Mouse (Mus musculus) MN1 (cell line): ENCODE results near the gene Pwwp2b.

Experiments used
- DNase-seq: peaks from one replicate; pipeline ENCODE4 v3.0.0-alpha.2; 2016; ENCODE audit warnings: low spot score

Gene Pwwp2b

GRCm38 (mm10) chr7:139299424-139299823 lies 51.1 kb downstream of the Pwwp2b start:
- peak; percentile 77 for DNase-seq

- peak; percentile 44 for DNase-seq
These were observed 52.1 kb downstream of the Pwwp2b start for GRCm38 (mm10) chr7:139300423-139300822.

GRCm38 (mm10) chr7:139301505-139301904 lies 53.2 kb downstream of the Pwwp2b start:
- DNase-seq, result no peak

- DNase-seq, result no peak
These were observed 54.0 kb downstream of the Pwwp2b start for GRCm38 (mm10) chr7:139302314-139302713.

GRCm38 (mm10) chr7:139303280-139304011 lies 55.2 kb downstream of the Pwwp2b start:
- peak; percentile 88 for DNase-seq

DNA sequence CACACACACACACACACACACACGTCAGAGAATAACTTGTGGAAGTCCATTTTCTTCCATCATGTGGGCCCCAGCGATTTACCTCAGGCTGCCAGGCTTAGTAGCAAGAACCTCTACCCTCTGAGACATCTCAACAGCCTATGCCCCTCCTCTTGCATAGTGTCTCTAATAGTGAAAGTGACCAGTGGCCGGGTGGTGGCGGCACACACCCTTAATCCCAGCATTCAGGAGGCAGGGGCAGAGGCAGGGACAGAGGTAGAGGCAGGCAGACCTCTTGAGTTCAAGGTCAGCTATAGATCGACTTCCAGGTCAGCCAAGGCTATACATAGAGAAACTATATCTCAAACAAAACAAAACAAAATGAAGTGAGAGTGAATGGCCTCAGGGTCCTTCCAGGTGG lies 56.0 kb downstream of the Pwwp2b start:
- DNase-seq, result peak; percentile 38

DNA sequence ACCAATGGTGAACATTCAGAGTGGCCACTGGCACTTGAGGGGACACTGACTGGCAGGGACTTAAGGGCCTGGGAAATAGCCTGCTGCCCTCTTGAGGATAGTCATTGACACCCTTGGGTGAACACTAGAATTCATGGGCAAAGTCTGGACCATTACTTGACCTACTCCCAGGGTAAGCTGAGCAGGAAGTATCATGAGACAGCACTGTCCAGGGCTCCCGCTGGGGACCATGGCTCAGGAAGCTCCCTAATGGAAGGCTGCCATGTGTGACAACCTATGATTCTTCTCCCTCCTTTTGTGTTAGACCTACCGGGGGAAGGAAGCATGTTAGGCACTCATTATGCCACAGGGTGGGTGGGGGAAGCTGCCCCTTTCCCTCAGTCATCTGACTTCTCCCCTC lies 58.8 kb downstream of the Pwwp2b start:
- no peak for DNase-seq

DNA sequence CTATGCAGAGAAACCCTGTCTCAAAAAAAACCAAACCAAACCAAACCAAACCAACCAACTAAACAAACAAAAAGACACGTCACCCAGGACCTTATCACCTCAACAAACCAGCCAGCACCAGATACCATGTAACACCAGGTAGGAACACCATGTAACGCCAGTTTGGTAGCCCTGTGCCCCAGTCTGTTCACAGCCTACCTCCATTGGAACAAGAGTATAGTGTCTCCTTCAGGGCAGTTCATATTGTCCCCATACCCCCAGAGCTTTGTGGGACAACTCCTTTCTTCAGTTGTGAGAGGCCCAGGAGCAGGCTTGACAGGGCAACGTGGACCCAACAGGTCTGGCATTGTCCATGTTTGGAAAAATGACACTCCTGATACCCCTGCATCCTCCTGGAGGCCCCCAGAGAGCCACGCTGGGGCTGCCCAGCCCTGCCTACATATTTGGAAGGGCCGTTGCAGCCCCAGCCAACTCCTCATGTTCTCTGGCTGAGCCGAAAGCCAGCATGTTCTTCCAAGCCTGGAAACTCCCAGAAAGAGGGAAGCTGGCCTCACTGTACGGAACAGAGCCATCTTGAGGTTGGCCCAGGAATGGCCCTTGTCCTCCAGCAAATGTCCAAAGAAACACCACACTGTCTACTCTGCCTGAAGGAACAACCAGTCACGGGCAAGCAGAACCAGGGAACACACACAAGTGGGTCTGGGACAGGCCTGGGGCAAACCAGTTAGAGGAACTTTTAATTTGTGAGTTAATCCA lies 60.0 kb downstream of the Pwwp2b start:
- peak; percentile 55 for DNase-seq

GRCm38 (mm10) chr7:139309106-139309505 lies 60.8 kb downstream of the Pwwp2b start:
- DNase-seq, result peak; percentile 94

- peak; percentile 78 for DNase-seq
These were observed 62.2 kb downstream of the Pwwp2b start for GRCm38 (mm10) chr7:139310487-139310951.

DNA sequence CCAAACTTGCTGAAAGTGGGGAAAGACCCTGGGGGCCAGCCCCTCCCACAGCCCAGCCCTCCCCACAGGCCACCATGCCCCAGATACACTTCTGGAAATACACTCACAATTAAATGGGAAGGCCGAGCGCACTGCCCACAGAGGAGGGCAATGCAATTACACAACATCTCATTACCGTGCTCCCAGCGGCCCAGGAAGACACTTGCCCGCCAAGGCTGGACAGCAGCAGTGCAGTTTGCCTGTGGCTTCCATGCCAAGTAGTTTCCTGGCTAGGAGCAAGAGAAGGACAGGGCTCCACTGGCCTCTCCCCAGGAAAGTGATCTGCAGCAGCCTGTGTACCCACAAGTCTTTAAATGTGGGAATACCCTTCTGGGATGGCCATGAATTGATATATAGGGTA lies 64.4 kb downstream of the Pwwp2b start:
- DNase-seq, result peak; percentile 58

- no peak for DNase-seq
These were observed 65.1 kb downstream of the Pwwp2b start for GRCm38 (mm10) chr7:139313413-139313812.

GRCm38 (mm10) chr7:139314716-139315115 lies 66.4 kb downstream of the Pwwp2b start:
- DNase-seq, result no peak

DNA sequence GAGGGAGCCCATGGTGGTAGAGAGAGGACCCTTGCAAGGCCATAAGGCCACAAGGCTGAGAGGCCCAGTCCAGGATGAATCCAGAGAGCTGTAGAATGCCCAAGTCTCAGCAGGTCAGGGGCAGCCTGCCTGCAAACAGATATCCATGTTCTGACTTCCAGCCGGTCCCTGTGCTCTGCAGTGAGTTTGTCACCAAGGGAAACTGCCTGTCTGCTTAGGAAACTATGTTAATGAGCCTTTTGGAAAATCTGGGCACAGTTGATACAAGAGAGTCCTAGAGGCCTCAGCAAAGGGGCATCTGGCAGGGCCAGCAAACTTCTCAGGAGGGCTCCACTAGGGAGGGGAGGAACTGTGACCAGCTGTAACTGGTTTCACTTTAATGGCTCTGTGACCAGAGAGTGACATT lies 70.7 kb downstream of the Pwwp2b start:
- DNase-seq, result peak; percentile 50
